Mouse (Mus musculus) brown adipose tissue, adult 24 weeks (tissue): ENCODE data around the gene Kctd15. TPM values are rescaled to one million over a fixed set of nuclear protein-coding genes. Genes with fewer than 3 reads are reported as not detected.
A peak's percentile ranks its signal among the peaks of the same experiment; 100 is the strongest.

Experiments used
- H3K27ac ChIP-seq: fragments of 200-500 bp; replicated peaks from 2 replicates; pipeline ENCODE4 v1.5.1; 2012; ENCODE audit warnings: low read depth, mild to moderate bottlenecking, low read length
- H3K4me1 ChIP-seq: fragments of 200-500 bp; 2 replicates; pipeline ENCODE4 v1.6.1; 2012; ENCODE audit warnings: low read length, mixed read lengths; ENCODE audit not compliant: control insufficient read depth, insufficient read depth, insufficient read length
- H3K4me3 ChIP-seq: fragments of 200-500 bp; 2 replicates; pipeline ENCODE4 v1.5.1; 2012; ENCODE audit warnings: low read depth, mild to moderate bottlenecking, low read length, moderate library complexity; ENCODE audit not compliant: insufficient read depth
- polyA plus RNA-seq: library from polyadenylated mRNA; stranded (reverse); fragments of >200 nt; gene quantifications from 2 replicates; pipeline ENCODE4 v1.2.4, GENCODE M21; 2012; ENCODE audit not compliant: missing spikeins, insufficient read depth, insufficient read length

The Kctd15 gene
- polyA plus RNA-seq, result 13.7 and 14.0 TPM in 2 replicates

DNA sequence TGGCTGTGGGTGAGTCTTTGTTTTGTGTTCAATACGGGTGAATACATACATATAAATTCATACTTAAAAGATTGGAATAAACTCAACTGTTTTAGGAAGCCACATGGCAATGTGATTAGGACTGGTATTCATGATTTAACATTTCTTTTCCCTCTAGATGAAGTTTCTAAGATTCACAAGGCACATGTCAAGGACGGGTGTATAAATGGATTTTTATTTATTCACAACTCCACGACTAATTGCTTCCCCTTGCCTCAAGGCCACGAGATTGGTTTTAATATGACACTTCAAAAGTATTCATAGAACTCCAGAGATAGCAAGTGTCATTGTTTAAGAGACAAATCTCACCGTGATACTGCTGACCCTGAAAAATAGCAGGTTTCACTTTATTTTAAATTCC, at the start of gene Kctd15:
Gene Kctd15 (minus strand): TSS at position 101 of the 400 bp plus-strand sequence.
- Histone ChIP-seq H3K4me3 (peak within 1 kb of the TSS; percentile 79), H3K27ac (no peak within 1 kb of the TSS), H3K4me1 (peaks cover 5% of the 10 kb centered on the region)

DNA sequence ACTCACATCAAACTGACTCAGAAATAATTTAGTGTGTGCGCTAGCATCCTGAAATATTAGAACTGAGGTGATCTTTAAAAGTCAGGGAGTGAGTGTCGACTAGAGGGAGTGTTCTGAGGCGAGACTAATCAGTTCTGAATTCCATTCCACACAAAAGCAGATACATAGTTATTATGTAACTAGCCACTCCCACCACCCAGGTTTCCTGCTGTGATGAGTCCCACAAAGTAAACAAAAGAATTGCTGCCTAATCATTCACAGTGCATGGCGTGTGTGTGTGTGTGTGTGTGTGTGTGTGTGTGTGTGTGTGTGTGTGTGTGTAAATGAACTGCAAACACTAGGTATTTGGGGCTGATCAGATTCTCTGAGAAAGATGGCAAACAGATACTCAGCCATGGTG, 47.9 kb upstream of the Kctd15 start:
- Histone ChIP-seq H3K27ac (no peak overlapping the region), H3K4me3 (no peak overlapping the region), H3K4me1 (no peaks in the 10 kb centered on the region)

DNA sequence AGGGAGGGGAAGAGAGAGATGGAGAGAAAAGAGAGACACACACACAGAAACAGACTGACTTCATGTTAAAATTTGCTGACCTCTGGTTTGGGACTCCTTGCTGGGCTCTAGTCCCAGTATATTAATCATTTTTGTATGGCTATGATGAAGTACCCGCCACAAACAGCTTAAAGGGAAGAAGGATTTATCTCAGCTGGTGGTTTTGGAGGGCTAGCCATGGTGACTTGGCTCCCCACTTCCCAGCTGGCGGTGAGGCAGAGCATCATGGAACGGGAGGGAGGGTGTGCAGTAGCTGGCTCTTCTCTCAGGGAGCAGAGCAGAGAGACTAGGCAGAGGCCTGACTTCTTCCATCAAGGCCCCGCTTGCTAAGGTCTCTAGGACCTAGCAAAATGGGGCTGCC, 46.9 kb upstream of the Kctd15 start:
- Histone ChIP-seq H3K4me1 (no peaks in the 10 kb centered on the region), H3K4me3 (no peak overlapping the region), H3K27ac (no peak overlapping the region)

DNA sequence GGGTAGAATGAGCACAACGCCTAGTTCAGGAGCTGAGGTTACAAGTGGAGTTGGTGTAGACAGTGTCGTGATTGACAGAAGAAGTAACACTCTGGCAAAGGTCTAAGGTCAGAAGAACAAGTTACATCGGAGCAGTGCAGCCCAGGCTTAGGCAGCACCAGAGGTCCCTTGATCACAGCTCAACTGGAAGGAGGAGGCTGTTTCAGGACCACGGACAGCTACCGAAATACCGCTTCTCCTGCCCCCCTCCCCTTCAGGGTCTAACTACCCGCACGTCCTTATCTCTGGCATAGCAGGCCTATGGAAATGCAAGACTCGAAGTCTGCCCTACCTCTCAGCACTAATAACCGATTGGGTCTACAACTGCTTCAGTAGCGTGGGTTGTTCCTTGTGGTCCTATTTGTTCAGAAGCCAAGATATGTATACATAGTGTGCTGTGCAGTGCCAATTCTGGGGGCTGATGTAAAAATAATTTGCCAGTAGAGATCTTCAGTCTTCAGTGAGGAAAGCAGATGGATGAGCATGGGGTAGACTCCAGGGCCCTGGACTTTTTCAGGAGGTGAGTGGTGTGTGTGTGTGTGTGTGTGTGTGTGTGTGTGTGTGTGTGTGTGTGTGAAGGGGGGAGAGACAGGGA, 46.3 kb upstream of the Kctd15 start:
- H3K4me1 ChIP-seq, result no peaks in the 10 kb centered on the region
- no peak overlapping the region for H3K27ac ChIP-seq
- no peak overlapping the region for H3K4me3 ChIP-seq

DNA sequence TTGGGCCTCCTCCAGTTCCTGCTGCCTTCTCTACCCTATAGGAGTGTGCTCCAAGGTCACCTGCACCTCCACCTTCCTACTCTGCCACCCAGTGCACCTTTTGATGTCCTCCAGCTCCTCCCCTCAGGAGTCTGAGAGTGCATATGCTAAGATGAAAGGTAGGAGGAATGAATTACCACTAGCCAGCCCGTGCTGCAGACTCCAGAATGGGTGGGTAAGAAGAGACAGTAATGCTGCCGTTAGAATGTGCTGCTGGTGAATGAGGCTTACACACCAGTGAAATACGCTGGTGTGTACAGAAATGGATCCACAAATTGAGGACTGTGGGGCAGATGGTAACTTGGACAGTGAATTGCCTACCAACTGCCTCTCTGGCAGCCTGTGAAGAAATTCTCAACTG, 43.4 kb upstream of the Kctd15 start:
- Histone ChIP-seq H3K27ac (no peak overlapping the region), H3K4me1 (no peaks in the 10 kb centered on the region)

DNA sequence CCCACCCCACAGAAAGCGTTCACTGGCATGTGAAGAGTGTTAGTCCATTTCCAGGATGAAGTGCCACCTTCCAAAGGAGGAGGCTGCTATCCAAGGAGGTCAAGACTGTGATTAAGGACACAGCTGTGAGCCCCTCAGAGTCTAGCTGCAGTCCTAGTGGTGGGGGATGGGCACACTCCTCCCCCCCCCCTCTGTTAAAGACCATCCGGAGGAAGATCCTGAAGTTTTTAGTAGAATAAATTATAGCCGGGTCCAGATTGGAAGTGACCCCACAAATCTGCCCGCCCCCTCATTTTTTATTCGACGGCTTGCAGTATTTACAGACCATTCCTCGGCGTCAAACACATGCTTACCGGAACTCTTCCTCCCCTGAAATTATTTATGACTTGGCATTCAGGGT, 41.7 kb upstream of the Kctd15 start:
- no peaks in the 10 kb centered on the region for H3K4me1 ChIP-seq
- no peak overlapping the region for H3K4me3 ChIP-seq
- H3K27ac ChIP-seq, result no peak overlapping the region

More for the DNA sequence above, 43.4 kb upstream of the Kctd15 start:
- no peak overlapping the region for H3K4me3 ChIP-seq

DNA sequence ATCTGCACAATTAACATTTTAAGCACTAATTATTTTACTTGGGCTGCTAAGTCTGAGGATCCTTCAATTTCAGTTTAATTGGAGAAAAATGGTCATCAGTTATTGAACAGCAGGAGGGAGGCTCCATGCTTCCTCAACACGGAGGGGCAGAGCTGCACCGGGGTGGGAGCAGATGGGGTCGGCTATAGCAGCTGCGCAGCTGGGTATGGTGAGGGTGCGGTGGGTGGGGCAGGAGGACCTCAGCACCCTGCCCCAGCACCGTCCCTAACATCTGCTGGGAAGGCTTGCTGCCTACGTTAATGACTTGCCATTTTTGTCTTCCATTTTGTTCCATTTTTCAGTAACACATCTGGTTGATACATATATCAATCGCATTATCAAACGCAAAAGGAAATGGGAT, 39.6 kb upstream of the Kctd15 start:
- no peak overlapping the region for H3K4me3 ChIP-seq
- no peak overlapping the region for H3K27ac ChIP-seq
- no peaks in the 10 kb centered on the region for H3K4me1 ChIP-seq

DNA sequence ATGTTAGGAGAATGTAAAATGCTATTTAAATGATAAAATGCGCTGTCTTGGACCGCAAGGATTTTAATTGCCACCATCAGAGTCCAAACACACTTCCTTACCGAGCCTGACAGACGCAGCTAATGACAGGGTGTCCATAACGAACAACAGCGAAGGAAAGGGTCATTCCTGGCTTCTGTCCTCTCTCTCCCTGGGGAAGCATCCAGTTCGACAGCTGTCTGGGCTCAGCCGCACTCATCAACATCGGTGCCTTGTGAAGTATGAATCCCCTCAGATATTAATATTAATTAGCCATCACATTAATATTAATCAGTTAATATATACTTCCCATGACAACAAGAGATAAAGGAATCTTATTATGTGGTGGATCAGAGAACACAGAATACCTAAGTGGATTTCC, 38.4 kb upstream of the Kctd15 start:
- Histone ChIP-seq H3K4me1 (no peaks in the 10 kb centered on the region), H3K4me3 (no peak overlapping the region), H3K27ac (no peak overlapping the region)

DNA sequence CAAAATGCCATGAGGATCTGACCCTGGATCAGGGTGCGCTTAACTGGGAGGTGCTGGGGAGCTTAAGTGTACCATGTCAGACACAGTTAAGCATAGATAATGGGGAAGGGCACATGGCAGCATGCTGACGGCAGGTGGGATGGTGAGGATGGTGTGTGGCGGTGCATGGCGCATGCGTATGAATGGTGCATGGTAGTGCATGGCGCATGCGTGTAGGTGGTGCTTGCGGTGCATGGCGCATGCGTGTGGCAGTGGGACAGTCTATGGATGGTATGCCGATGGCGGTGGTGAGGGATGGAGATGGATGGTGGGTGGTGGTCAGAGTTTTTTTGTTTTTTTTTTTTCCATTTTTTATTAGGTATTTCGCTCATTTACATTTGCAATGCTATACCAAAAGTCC, 37.4 kb upstream of the Kctd15 start:
- Histone ChIP-seq H3K4me3 (no peak overlapping the region), H3K27ac (no peak overlapping the region), H3K4me1 (no peaks in the 10 kb centered on the region)

DNA sequence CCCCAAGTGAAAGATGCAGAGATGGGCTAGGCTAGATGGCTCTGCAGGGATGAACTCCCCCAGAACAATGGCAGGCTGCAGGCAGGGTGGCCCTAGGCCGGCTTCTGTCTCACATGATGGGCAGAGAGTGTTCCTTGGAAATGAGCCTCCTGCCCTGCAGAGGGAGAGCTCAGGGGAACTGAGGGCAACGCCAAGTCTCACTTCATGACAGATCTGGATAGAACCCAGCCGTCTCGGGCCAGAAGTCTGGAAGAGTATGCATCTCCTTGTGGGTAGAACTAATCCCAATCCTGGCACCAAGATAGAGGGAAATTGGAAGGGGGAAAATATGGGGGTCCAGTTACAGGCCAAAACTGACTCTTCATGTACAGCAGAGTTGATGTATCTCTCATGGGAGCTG, 36.5 kb upstream of the Kctd15 start:
- Histone ChIP-seq H3K4me1 (no peaks in the 10 kb centered on the region), H3K4me3 (no peak overlapping the region), H3K27ac (no peak overlapping the region)

DNA sequence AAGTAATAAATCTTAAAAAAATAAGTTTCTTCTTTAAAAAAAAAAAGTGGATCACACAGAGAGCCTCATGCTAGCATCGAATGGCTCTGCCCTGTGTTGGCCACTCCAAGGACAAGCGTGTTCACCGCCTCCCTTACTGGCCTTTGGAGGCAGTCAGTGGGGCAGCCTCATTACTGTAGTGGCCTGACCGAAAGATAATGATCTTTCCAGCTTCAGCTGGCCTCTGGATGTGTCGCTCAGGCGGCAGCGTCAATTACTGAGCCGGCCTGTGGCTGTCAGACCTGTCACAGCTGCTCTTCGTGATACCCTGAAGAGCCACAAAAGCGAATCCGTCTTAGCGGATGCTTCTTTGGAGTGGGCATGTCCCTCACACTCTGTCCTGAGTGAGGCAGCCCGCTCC, 33.6 kb upstream of the Kctd15 start:
- H3K4me1 ChIP-seq, result no peaks in the 10 kb centered on the region
- H3K4me3 ChIP-seq, result no peak overlapping the region
- H3K27ac ChIP-seq, result no peak overlapping the region

DNA sequence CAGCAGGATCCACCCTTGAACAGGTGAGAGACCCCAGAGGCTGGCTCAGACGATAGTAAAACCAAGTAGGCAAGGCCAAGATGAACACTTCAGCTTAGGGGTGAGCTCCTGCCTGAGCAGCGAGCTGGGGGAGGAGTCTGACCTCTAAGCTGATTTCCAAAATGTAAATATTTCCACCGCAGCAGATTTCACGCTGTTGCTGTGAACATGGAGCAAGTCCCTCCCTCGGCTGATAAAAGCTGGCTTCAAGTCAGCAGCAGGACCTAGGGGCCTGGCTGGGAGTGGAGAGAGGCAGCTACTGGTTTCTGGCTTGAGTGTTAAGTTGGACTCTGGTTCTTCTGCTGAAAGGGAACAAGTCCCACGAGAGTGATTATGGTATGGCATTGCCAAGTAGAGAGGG, 32.5 kb upstream of the Kctd15 start:
- no peak overlapping the region for H3K27ac ChIP-seq
- H3K4me3 ChIP-seq, result no peak overlapping the region
- H3K4me1 ChIP-seq, result no peaks in the 10 kb centered on the region

DNA sequence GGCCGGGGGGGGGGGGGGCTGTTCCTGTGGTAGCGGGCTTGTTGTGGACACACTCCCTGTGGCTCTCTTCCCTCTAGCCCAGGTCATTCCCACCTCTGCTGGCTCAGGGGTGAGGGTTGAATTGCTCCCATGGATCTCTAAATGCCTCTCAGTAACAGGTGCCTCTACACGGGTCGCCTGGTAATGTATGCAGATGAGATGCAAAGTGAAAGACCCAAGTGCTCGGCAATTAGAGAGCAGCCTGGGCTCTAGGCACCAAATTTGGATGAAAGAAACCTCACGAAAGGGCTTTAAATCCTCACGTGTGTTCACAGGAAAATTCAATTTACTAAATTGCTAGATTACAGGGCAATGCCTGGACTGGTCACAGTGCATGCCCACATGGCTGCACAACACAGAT, 29.3 kb upstream of the Kctd15 start:
- no peaks in the 10 kb centered on the region for H3K4me1 ChIP-seq
- H3K27ac ChIP-seq, result no peak overlapping the region
- no peak overlapping the region for H3K4me3 ChIP-seq

DNA sequence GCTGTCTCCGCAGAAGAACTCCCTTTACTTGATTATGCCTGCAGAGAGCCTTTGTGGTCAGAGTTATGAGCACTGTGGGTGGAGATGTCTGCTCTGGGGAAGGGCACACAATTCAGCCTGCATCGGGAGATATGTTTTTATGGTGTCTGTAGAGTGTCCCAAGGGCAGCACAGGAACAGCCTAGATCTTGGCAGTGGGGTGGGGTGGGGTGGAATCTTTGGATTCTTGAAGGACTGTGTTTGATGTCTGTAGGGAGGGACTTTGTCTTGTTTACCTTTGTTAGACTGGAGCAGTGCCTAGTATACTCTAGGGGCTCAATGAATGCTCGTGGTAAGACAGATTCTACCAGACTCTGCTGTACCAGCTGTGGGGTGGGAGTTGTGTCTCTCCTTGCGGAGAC, 28.6 kb upstream of the Kctd15 start:
- no peak overlapping the region for H3K27ac ChIP-seq

DNA sequence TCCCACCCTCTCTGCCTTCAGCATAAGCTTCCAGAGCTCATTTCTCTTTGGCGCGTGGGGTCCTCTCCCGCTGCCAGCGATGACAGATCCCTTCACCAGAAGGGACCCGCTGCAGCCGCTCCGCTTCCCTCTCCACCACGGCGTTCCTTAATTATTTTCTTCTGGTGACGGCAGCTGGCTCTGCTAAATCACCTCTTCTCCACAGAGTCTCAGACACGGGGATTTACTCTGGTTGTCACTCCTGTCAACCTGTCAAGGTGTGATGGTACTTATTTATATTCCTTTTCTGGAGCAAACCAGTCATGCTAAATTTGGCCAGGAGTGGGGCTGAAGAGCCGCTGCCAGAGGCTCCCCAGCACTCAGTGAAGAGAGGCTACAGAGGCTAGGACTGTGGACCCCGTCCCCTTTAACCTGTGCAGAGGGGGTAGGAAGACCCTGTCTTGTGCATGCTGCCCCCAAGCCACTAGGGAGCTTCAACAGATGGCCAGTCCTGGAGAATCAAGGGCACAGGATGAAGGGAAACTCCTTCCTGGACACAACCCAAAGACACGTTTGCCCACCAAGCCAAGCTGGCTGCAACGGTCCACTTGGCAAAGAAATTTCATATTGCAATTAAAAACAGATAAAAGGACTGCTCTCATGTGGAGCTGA, 24.4 kb upstream of the Kctd15 start:
- H3K27ac ChIP-seq, result no peak overlapping the region
- no peak overlapping the region for H3K4me3 ChIP-seq
- no peaks in the 10 kb centered on the region for H3K4me1 ChIP-seq

More for the DNA sequence above, 28.6 kb upstream of the Kctd15 start:
- H3K4me3 ChIP-seq, result no peak overlapping the region
- no peaks in the 10 kb centered on the region for H3K4me1 ChIP-seq

DNA sequence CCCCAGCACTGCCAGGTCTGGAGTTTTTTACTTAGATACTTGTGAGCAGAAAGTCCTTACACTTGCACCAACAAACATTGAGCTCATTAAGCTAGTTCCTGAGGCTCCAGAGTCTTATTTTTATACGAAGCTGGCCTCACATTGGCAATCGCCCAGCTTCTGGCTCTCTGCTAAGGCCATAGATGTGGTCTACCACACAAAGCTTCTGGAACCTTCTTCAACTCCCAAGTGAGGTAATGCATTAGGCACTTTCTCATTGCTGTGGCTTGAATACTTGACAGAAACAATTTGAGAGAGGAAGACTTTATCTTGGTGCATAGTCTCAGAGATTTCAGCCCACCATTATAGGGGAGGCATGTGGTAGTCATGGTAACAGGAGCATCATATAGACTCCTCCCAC, 23.4 kb upstream of the Kctd15 start:
- Histone ChIP-seq H3K4me3 (no peak overlapping the region), H3K27ac (no peak overlapping the region), H3K4me1 (no peaks in the 10 kb centered on the region)
